Mouse (Mus musculus) stomach, embryonic 14.5 days (tissue): ENCODE results near the gene Doc2b. TPM values are rescaled to one million over a fixed set of nuclear protein-coding genes. Genes with fewer than 3 reads are reported as not detected.

ENCODE experiments used
- ATAC-seq: fragments of 200-750 bp; cut with Nextera tagmentation; 2 replicates; pipeline ENCODE4 v1.8.0; 2017; ENCODE audit warnings: low read depth, moderate TSS enrichment; ENCODE audit not compliant: insufficient number of reproducible peaks, insufficient read depth, low FRiP score
- H3K27ac ChIP-seq: fragments of 300-500 bp; sonication (generic); 2 replicates; pipeline ENCODE4 v1.5.1; 2014; ENCODE audit warnings: mild to moderate bottlenecking, low read length, moderate library complexity, mixed read lengths
- H3K27me3 ChIP-seq: fragments of 300-500 bp; sonication (generic); 2 replicates; pipeline ENCODE4 v1.6.1; 2014; ENCODE audit warnings: low read length, control low read depth, mixed read lengths; ENCODE audit not compliant: control insufficient read depth, insufficient read depth
- H3K36me3 ChIP-seq: fragments of 300-500 bp; sonication (generic); 2 replicates; pipeline ENCODE4 v1.6.1; 2014; ENCODE audit warnings: mild to moderate bottlenecking, control low read depth, low read length, moderate library complexity, mixed read lengths; ENCODE audit not compliant: control insufficient read depth, insufficient read depth
- H3K4me1 ChIP-seq: fragments of 300-500 bp; sonication (generic); 2 replicates; pipeline ENCODE4 v1.6.1; 2014; ENCODE audit warnings: low read length, control low read depth, mixed read lengths; ENCODE audit not compliant: control insufficient read depth, insufficient read depth
- H3K4me2 ChIP-seq: fragments of 300-500 bp; sonication (generic); replicated peaks from 2 replicates; pipeline ENCODE4 v1.6.1; 2014; ENCODE audit warnings: low read depth, low read length, control low read depth
- H3K4me3 ChIP-seq: fragments of 300-500 bp; sonication (generic); 2 replicates; pipeline ENCODE4 v1.5.1; 2014; ENCODE audit warnings: low read depth, low read length, control low read depth
- H3K9ac ChIP-seq: fragments of 300-500 bp; sonication (generic); replicated peaks from 2 replicates; pipeline ENCODE4 v1.6.1; 2014; ENCODE audit warnings: low read depth, mild to moderate bottlenecking, control low read depth, low read length, moderate library complexity, mixed read lengths
- H3K9me3 ChIP-seq: fragments of 300-500 bp; sonication (generic); 2 replicates; pipeline ENCODE4 v1.6.1; 2016; ENCODE audit warnings: low read depth, low read length, control low read depth; ENCODE audit not compliant: control insufficient read depth
- WGBS: fragments of 180-500 bp; shearing (Covaris S2); extraction: QIAGEN DNeasy Blood & Tissue Kit; methylation state at CpG from one replicate; pipeline ENCODE4 v1.1.7; 2014; 5-methylcytosine and 5-hydroxymethylcytosine counted together
- polyA plus RNA-seq: library from polyadenylated mRNA; unstranded; fragments of >200 nt; fragmentation: Nextera tagmentation; extraction: Ambion mirVana; gene quantifications from 2 replicates; pipeline ENCODE4 v1.2.1, GENCODE M21; 2014

Doc2b gene
- polyA plus RNA-seq, 1 experiment from 2014 or later: 2.6 TPM

DNA sequence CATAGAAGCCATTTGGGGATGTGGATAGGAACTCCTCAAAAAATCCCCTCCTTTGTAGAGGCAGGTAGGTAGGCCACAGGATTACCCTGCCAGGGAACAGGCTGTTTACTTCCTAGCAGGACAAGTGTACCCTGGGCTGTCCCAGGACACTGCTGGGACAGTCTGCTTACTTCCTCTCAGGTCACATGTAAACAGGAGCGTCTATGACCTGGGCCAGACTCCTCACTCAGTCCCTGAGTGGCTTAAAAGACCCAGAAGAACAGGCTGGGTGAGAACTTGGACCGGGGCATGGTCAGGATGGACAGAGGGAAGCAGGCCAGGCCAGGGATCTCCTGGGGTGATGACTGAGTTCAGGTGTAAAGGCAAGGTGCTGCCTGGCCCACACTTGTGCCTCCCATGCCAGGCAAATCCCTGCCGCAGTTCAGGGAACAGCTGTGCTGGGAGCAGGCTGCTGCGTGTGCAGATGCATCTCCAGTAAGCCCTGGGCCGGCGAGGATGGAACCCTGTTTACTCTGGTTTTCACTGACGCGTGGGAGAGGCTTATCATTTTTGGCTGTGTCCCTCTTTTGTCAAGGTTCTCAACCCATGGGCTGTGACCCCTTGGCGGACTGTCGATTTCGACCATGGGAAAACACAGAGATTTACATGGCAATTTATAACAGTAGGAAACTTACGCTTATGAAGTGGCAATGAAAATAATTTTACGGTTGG, 842 bp upstream of the Doc2b start:
- no peak overlapping the region for H3K9ac ChIP-seq
- H3K4me2 ChIP-seq: 0 out of 2 replicates have a peak overlapping the region, but pooled peaks have one; percentile 68
- ATAC-seq: no peak
- H3K4me3 ChIP-seq: no peak overlapping the region
- 58% methylated on average over 13 of the region's 13 CpGs for WGBS
- no peaks in the 10 kb centered on the region for H3K9me3 ChIP-seq
- no peaks in the 10 kb centered on the region for H3K36me3 ChIP-seq
- H3K27me3 ChIP-seq: peaks cover 3% of the 10 kb centered on the region; the same call in 1 of the 2 replicates
- peaks cover 11% of the 10 kb centered on the region; the same call in 1 of the 2 replicates for H3K4me1 ChIP-seq
- H3K27ac ChIP-seq: no peak overlapping the region

DNA sequence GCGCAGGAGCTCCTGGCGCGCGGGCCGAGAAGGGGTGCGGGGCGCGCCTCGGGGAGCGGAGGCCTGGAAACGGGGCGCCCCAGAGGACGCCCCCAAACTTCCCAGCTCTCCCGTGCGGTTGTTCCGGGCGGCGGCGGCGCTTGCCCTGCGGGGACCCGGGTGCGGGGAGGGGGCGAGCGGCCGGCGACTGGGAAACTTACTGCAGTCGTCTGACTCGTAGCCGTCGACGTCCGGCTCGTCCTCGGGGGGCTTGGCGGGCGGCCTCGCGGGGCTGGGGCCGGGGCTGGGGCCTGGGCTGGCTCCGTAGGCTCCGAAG, 570 bp downstream of the Doc2b start:
- Histone ChIP-seq H3K36me3 (no peaks in the 10 kb centered on the region), H3K9ac (peak overlapping the region; percentile 57), H3K4me3 (peak overlapping the region; percentile 49), H3K4me1 (peaks cover 11% of the 10 kb centered on the region; the same call in 1 of the 2 replicates), H3K9me3 (no peaks in the 10 kb centered on the region), H3K27me3 (peaks cover 3% of the 10 kb centered on the region; the same call in 1 of the 2 replicates), H3K4me2 (peak overlapping the region; percentile 68), H3K27ac (no peak overlapping the region; the same call in 1 of the 2 replicates)
- no peak for ATAC-seq
- WGBS: 2% methylated on average over 28 of the region's 42 CpGs

GRCm38 (mm10) chr11:75794602-75795320, 1.1 kb downstream of the Doc2b start:
- Histone ChIP-seq H3K4me1 (peaks cover 10% of the 10 kb centered on the region; the same call in 1 of the 2 replicates), H3K9me3 (no peaks in the 10 kb centered on the region), H3K4me2 (peak overlapping the region; percentile 68), H3K27ac (no peak overlapping the region; the same call in 1 of the 2 replicates), H3K9ac (peak overlapping the region; percentile 57), H3K4me3 (peak overlapping the region; percentile 49), H3K27me3 (peaks cover 3% of the 10 kb centered on the region; the same call in 1 of the 2 replicates), H3K36me3 (no peaks in the 10 kb centered on the region)
- 0 out of 2 replicates have a peak, but pooled peaks have one; percentile 5 for ATAC-seq
- 6% methylated on average over 45 of the region's 45 CpGs for WGBS

- Histone ChIP-seq H3K9ac (no peak overlapping the region), H3K4me3 (no peak overlapping the region), H3K27ac (no peak overlapping the region), H3K4me1 (0 out of 2 replicates have a peak, but pooled peaks cover 4% of the 10 kb centered on the region), H3K36me3 (no peaks in the 10 kb centered on the region), H3K4me2 (no peak overlapping the region), H3K27me3 (peaks cover 3% of the 10 kb centered on the region; the same call in 1 of the 2 replicates), H3K9me3 (no peaks in the 10 kb centered on the region)
- no peak for ATAC-seq
- 53% methylated on average over 5 of the region's 5 CpGs for WGBS
Measured at GRCm38 (mm10) chr11:75793351-75793750, 2.5 kb downstream of the Doc2b start.

DNA sequence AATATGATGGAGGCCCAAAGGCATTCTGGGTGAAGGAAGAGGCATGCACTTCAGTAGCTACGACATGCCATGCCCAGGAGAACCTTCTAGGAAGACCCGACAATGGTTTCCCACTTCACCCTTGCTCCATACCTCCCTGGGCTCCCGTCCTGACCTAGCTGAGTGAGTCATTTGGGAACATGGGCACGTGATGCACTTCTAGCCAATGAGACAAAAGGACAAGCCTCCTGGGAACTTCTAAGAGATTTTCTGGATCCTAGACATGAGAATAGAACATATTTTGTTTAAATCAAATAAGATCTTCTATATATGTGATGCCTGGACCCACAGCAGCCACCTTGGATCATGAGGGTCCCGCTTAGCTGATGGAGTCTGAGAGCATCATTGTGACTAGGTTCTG, 3.3 kb downstream of the Doc2b start:
- no peak for ATAC-seq
- no peaks in the 10 kb centered on the region for H3K9me3 ChIP-seq
- H3K4me1 ChIP-seq: 0 out of 2 replicates have a peak, but pooled peaks cover 4% of the 10 kb centered on the region
- no peak overlapping the region for H3K27ac ChIP-seq
- 75% methylated on average over 5 of the region's 5 CpGs for WGBS
- H3K27me3 ChIP-seq: peaks cover 3% of the 10 kb centered on the region; the same call in 1 of the 2 replicates
- H3K4me3 ChIP-seq: no peak overlapping the region
- no peak overlapping the region for H3K4me2 ChIP-seq
- H3K36me3 ChIP-seq: no peaks in the 10 kb centered on the region
- no peak overlapping the region for H3K9ac ChIP-seq

GRCm38 (mm10) chr11:75785897-75786296, 10.0 kb downstream of the Doc2b start:
- H3K9me3 ChIP-seq: no peaks in the 10 kb centered on the region
- H3K36me3 ChIP-seq: no peaks in the 10 kb centered on the region
- no peaks in the 10 kb centered on the region for H3K4me1 ChIP-seq
- 69% methylated on average over 8 of the region's 8 CpGs for WGBS
- H3K4me3 ChIP-seq: no peak overlapping the region
- no peak for ATAC-seq
- H3K27ac ChIP-seq: no peak overlapping the region
- H3K9ac ChIP-seq: no peak overlapping the region
- H3K4me2 ChIP-seq: no peak overlapping the region
- no peaks in the 10 kb centered on the region for H3K27me3 ChIP-seq

DNA sequence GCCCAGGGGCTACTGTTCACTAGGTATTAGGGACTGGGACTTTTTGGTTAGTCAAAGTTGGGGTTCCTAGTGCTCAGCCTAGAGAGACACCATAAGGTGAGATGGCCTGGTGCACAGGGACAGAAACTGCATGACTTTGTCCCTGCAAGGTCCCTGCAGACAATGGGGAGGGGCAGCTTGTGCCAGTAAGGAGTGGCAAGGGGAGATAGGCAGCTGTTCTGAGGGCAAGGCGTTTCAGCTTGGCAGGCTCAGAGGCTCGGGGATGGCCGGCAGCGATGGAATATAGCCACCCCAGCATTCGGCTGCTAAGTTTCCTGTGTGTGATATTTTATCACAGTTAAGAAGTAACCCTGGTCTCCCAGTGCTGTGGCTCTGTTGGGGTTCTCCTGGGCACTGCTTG, 12.1 kb downstream of the Doc2b start:
- 82% methylated on average over 5 of the region's 5 CpGs for WGBS
- H3K4me2 ChIP-seq: no peak overlapping the region
- H3K4me1 ChIP-seq: no peaks in the 10 kb centered on the region
- H3K4me3 ChIP-seq: no peak overlapping the region
- no peak for ATAC-seq
- no peak overlapping the region for H3K27ac ChIP-seq
- no peaks in the 10 kb centered on the region for H3K36me3 ChIP-seq
- no peaks in the 10 kb centered on the region for H3K27me3 ChIP-seq
- H3K9ac ChIP-seq: no peak overlapping the region
- H3K9me3 ChIP-seq: no peaks in the 10 kb centered on the region

DNA sequence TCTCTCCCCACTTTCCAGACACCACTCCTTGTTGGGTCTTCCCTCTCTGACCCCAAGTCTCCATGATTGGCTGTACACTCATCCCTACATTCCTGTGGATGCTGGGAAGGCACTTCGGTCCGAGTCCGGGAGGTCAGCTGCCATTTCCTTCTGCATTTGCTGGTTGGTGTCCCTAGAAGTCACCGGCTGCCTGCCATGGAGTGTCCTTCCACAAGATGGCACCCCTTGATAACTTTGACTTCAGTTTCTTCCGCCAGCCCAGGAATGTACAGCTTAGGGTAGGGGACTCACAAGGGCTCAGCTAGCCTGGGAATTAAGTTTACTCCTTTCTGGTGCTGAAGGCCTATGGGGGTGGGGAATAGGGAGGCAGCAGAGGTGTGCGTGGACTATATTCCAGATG, 13.9 kb downstream of the Doc2b start:
- H3K4me3 ChIP-seq: no peak overlapping the region
- no peak overlapping the region for H3K9ac ChIP-seq
- H3K9me3 ChIP-seq: no peaks in the 10 kb centered on the region
- no peaks in the 10 kb centered on the region for H3K36me3 ChIP-seq
- peak; percentile 77 for ATAC-seq
- no peaks in the 10 kb centered on the region for H3K4me1 ChIP-seq
- no peak overlapping the region for H3K4me2 ChIP-seq
- WGBS: 17% methylated on average over 6 of the region's 6 CpGs
- H3K27me3 ChIP-seq: no peaks in the 10 kb centered on the region
- H3K27ac ChIP-seq: no peak overlapping the region
